Mouse (Mus musculus) ovary, postnatal 10 days (tissue): Measurements from ENCODE around the gene Mki67.
A peak's percentile ranks its signal among the peaks of the same experiment; 100 is the strongest.

Experiments used
- DNase-seq: peaks from one replicate; pipeline ENCODE4 v3.0.0; 2022; ENCODE audit warnings: low spot score

The Mki67 gene

GRCm38 (mm10) chr7:135668852-135669739, 47.1 kb downstream of the Mki67 start:
- DNase-seq, result peak; percentile 17

GRCm38 (mm10) chr7:135666314-135666713, 49.8 kb downstream of the Mki67 start:
- no peak for DNase-seq

DNA sequence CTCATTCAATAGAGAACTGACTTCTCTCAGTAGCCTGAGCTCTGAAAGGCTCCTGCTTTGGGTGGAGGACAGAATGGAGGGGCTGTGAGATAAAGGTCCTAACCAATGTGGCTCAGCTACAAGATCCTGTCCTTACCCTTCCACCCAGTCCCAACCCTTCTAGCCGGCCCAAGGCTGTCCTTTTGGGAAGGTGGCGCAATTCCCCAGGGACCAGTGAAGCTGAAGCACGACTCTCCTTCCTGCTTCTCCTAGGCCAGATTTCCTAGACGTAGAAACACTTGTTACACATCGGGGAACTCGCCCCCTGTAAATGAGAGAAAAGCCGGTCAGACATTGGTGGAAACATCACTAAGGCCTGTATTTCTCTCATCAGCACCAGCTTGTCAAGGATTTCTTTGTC, 52.0 kb downstream of the Mki67 start:
- DNase-seq, result no peak

GRCm38 (mm10) chr7:135660314-135660713, 55.8 kb downstream of the Mki67 start:
- no peak for DNase-seq

DNA sequence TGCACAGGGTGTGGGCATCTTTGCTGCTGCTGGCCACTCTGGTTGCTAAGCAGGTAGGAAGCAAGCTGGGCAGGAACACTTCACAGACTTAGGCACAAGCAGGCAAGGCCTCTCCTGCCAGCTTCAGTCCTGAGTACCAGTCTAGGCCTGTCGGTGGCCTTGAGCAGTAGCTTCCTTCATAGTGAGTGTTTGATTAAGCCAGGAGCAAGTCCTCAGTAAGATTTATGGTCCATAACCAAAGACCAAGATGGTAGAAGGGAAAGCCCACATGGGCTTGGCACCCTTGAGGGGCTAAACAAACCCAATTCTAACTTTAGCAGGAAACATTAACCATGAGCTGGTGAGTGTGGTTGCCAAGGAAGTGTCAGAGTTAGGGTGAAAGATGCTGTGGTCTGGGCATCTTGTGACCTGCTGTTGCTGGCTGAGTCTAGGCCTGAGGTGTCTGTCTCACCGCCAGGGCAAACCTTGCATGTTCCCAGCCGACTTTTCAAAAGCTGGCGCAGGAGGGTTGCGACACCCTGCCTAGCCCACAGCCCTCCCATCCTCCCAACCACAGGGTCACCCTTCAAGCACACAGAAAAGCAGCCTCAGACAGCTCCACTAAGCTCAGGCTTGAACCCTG, 56.7 kb downstream of the Mki67 start:
- DNase-seq, result no peak

DNA sequence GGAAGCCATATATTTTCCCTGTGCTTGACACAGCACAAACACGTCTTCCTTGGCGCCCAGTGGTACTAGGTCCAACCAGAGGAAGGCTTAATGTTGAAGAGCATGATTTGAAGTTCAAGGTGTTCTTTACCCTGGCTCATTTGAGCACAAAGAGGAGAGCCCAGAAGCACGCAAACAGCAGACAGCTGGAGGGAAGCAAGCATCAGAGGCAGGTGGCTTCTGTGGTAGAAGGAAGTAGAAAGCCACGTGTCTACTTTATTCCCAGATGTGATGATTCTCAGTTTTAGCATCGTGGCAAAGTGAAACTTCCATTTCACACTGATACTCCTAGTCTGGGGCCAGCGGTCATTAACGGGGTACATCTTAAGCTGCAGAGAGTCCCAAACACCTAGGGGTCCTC, 58.0 kb downstream of the Mki67 start:
- DNase-seq, result no peak

- DNase-seq, result no peak
Measured at GRCm38 (mm10) chr7:135655113-135655512, 61.0 kb downstream of the Mki67 start.

DNA sequence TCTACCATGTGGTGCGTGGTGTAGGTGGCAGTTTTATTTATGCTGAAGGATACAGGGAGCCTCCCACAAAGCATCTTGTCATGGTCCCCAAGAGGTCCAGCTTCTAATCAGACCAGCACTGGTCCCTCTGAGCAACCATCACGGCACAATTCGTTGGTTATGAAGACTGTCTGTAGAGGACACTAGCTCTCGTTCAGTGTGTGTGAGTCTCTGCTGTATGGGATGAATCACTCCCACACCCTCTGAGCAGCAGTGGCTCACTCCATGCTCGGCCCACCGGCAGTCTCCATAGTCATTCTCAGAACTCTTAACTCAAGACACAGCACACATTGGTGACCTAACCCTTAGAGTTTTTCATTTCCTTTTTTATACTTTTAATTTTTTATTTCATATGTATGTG, 61.9 kb downstream of the Mki67 start:
- no peak for DNase-seq

DNA sequence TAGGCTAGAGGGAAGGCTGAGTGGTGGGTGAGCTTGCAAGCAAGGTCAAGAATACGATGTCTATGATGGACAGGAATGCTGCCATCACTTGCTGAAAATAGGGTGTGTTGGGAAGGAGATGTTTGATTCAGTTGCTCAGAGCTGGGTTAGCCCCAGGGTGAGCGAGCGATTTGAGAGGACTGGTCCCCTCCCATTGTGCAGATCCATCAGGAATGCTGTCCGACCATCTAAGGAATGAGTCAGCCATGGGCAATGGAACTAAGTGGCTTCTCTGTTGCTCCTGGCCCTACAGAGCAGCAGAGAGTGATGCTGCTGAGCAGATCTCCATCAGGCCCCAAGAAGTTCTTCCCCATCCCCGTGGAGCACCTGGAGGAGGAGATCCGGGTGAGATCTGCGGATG, 62.6 kb downstream of the Mki67 start:
- DNase-seq, result no peak

GRCm38 (mm10) chr7:135652781-135653180, 63.4 kb downstream of the Mki67 start:
- no peak for DNase-seq

DNA sequence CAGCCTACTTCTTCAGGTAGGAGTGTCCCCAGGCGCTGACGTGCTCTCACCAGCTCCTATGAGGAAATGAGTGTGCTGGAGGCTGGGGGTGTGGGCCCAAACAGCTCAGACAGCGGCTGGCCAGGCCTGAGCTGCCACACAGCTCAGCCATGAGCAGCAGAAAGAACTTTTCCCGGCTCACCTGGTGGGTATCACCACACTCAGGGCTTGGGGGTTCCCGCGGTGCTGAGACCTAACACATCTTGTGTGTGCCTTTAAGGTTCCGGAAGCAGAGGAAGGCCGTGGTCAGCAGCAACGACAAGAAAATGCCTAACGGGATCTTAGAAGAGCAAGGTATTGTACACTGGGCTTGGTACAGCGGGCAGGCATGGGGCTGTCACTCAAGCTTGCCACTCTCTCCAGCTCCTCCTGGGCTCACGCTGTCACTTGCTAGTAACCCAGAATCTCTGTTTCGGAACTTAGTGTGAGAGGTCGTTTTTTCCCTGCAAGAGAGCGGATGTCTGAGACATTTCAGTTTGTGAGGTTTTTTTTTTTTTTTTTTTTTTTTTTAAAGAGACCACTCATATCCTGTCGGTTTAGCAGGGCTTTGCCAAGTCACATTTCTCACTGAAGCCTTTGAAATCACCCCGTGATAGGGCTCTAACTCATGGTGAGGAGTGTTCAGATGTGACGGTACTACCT, 64.2 kb downstream of the Mki67 start:
- no peak for DNase-seq

- DNase-seq, result no peak
Measured at GRCm38 (mm10) chr7:135650061-135650460, 66.1 kb downstream of the Mki67 start.

DNA sequence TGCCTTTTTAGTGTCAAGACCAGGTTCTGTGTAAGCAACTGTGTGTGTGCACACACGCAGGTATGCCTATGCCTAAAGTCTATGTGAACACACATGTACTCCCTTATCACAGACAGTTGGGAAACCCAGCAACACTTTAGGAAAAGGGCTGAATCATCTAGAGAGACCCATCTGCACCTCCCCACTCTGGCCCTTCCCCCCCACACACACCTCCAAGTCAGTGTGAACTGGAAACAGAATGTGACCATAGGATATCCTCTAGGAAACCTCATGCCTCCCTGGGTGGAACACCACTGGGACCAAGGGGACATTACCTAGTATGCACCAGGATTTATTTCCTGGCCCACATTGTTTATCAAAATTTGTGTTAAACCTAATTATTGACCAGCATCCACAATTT, 66.9 kb downstream of the Mki67 start:
- DNase-seq, result no peak

GRCm38 (mm10) chr7:135648821-135649220, 67.3 kb downstream of the Mki67 start:
- no peak for DNase-seq

- no peak for DNase-seq
Measured at GRCm38 (mm10) chr7:135646976-135647375, 69.2 kb downstream of the Mki67 start.

DNA sequence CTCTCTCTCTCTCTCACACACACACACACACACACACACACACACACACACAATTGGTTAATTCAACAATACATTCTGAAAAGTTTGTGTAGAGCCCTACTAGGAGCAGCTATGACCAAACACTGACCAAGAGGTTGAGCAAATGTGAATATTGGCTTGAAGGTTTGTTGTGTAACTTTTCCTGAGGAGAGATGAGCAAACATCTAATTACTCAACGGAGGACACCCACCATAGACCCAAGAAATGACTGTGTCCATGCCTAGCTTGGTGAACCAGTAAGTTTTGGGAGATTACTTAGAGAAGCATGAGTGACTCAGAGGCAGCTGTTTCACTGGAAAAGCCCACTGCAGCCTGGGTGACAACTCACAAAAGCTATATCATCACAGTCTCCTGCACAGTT, 71.7 kb downstream of the Mki67 start:
- DNase-seq, result no peak

- no peak for DNase-seq
Measured at GRCm38 (mm10) chr7:135641698-135642507, 74.3 kb downstream of the Mki67 start.
